Mouse (Mus musculus): ENCODE data around the gene Col6a5. TPM values are rescaled to one million over a fixed set of nuclear protein-coding genes. Genes with fewer than 3 reads are reported as not detected.

Col6a5 gene
- total and polyA plus RNA-seq, 3 experiments, result under 0.01 TPM; not detected in 2

DNA sequence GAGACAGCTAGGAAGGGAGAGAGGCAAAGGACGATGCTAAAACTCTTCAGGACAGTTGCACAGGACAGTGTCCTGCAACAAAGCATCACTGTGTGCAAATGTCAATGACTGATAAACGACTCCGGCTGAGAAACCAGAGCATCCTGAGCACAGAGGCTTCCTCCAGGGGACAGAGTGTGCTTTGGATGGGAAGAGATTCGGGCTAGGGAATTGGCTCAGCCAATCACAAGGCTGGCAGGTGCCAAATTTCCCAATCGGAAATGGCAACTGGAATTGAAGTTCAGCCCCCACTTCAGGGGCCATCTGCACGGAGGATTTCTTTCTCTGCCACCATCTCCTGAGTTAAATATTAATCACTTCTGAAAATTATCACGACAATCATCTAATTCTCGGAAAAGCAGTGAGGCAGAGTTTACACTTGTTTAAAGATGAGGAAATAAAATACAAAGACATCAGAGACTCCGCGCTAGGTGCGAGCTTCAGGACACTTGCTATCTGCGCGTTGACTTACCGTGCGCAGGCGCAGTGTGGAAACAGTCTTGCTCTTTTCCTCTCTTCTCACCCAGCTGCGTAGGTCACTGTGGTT is 151.4 kb downstream of the Col6a5 start:
- no peaks in the 10 kb centered on the region for H3K36me3 ChIP-seq (replicated peaks in 1 of 2; ENCODE audit: control insufficient read depth in 1 of 2, insufficient read depth in 1 of 2, low read length in 1 of 2)
- no peak overlapping the region for H3K9ac ChIP-seq (ENCODE audit: insufficient read depth, low read depth)
- H3K27ac ChIP-seq (ENCODE audit: insufficient read depth, low read depth), result no peak overlapping the region
- no peaks in the 10 kb centered on the region for H3K4me1 ChIP-seq (ENCODE audit: control insufficient read depth in 1 of 2, insufficient read depth in 2 of 2)
- dilution Hi-C loops (cut with MboI; ENCODE audit: extremely low pct_ligation_motif_present, extremely low pct_unique_long_range_greater_than_20kb, low sequenced_read_pairs), result no loop called here
- peaks cover 20% of the 10 kb centered on the region for H3K27me3 ChIP-seq (replicated peaks)
- H3K79me2 ChIP-seq (replicated peaks; ENCODE audit: control insufficient read depth, extremely low read depth, insufficient read depth, poor library complexity, severe bottlenecking), result no peaks in the 10 kb centered on the region
- in situ Hi-C loops (cut with MboI; ENCODE audit: low pct_ligation_motif_present, low pct_unique_long_range_greater_than_20kb, low sequenced_read_pairs), result no loop called here
- H3K9me3 ChIP-seq (replicated peaks; ENCODE audit: low read length), result no peaks in the 10 kb centered on the region
- TF ChIP-seq MAFK (IDR thresholded peaks at IDR 0.05; ENCODE audit: insufficient replicate concordance, low read length) (no peak), GABPA (IDR thresholded peaks at IDR 0.05; ENCODE audit: insufficient replicate concordance, low read depth, low read length) (no peak), SIN3A (IDR thresholded peaks at IDR 0.05; ENCODE audit: low read length) (no peak), MAZ (IDR thresholded peaks at IDR 0.05; ENCODE audit: low read depth, low read length) (no peak), MEF2A (IDR thresholded peaks at IDR 0.05; ENCODE audit: borderline replicate concordance, low read depth, low read length) (no peak), UBTF (IDR thresholded peaks at IDR 0.05; ENCODE audit: low read depth, low read length) (no peak), EP300 (IDR thresholded peaks at IDR 0.05; ENCODE audit: low read length) (no peak), CTCF (conservative IDR thresholded peaks at IDR 0.05 in 1 of 2, IDR thresholded peaks at IDR 0.05 in 1 of 2; ENCODE audit: low read depth in 2 of 2, low read length in 2 of 2) (no peak), ETS1 (conservative IDR thresholded peaks at IDR 0.05; ENCODE audit: low read depth, low read length) (no peak), ZMIZ1 (IDR thresholded peaks at IDR 0.05; ENCODE audit: low read depth, low read length) (no peak), JUND (conservative IDR thresholded peaks at IDR 0.05; ENCODE audit: low read depth, low read length) (no peak), RAD21 (IDR thresholded peaks at IDR 0.05; ENCODE audit: low read depth, low read length) (no peak), MXI1 (IDR thresholded peaks at IDR 0.05; ENCODE audit: low read depth, low read length) (no peak), USF1 (IDR thresholded peaks at IDR 0.05; ENCODE audit: low read depth, low read length) (no peak), ZC3H11A (IDR thresholded peaks at IDR 0.05; ENCODE audit: low read depth, low read length) (no peak), HCFC1 (IDR thresholded peaks at IDR 0.05; ENCODE audit: low read depth, low read length) (no peak), IRF4 (IDR thresholded peaks at IDR 0.05; ENCODE audit: low read depth, low read length) (no peak)
- no peak overlapping the region for H3K4me3 ChIP-seq (replicated peaks in 1 of 3; ENCODE audit: low read depth in 2 of 3, low read length in 2 of 3, poor library complexity in 1 of 3)
- no peak overlapping the region for H3K4me2 ChIP-seq (ENCODE audit: insufficient read depth, low read depth, poor library complexity, severe bottlenecking)
- no peak for DNase-seq (ENCODE audit: extremely low read depth)

Other genes starting within 250 kb of the Col6a5 start
- not detected in 2 replicates for gene Col6a6, start 132.5 kb downstream of the Col6a5 start, total RNA-seq (2012; rRNA removed)
- gene Col6a6, start 132.5 kb downstream of the Col6a5 start, total RNA-seq (2014; rRNA removed), result not detected in 2 replicates
- gene Col6a6, start 132.5 kb downstream of the Col6a5 start, polyA plus RNA-seq (2012; ENCODE audit: insufficient read length, low read depth), result not detected in 2 replicates
- gene Col6a4, start 136.1 kb upstream of the Col6a5 start, total RNA-seq (2012; rRNA removed), result 0.29 and 0.47 TPM in 2 replicates
- 0.08 and 0.16 TPM in 2 replicates for gene Col6a4, start 136.1 kb upstream of the Col6a5 start, total RNA-seq (2014; rRNA removed)
- gene Col6a4, start 136.1 kb upstream of the Col6a5 start, polyA plus RNA-seq (2012; ENCODE audit: insufficient read length, low read depth), result 0.48 and 0.74 TPM in 2 replicates
- gene Glyctk, start 197.5 kb upstream of the Col6a5 start, total RNA-seq (2012; rRNA removed), result 3.0 and 3.4 TPM in 2 replicates
- 2.1 and 3.0 TPM in 2 replicates for gene Glyctk, start 197.5 kb upstream of the Col6a5 start, total RNA-seq (2014; rRNA removed)
- gene Glyctk, start 197.5 kb upstream of the Col6a5 start, polyA plus RNA-seq (2012; ENCODE audit: insufficient read length, low read depth), result 2.8 and 3.1 TPM in 2 replicates
- gene Wdr82, start 210.3 kb upstream of the Col6a5 start, total RNA-seq (2012; rRNA removed), result 70.4 and 90.7 TPM in 2 replicates
- gene Wdr82, start 210.3 kb upstream of the Col6a5 start, total RNA-seq (2014; rRNA removed), result 117 and 131 TPM in 2 replicates
- gene Wdr82, start 210.3 kb upstream of the Col6a5 start, polyA plus RNA-seq (2012; ENCODE audit: insufficient read length, low read depth), result 93.6 and 100 TPM in 2 replicates
- gene Ppm1m, start 239.1 kb upstream of the Col6a5 start, total RNA-seq (2012; rRNA removed), result 86.0 and 103 TPM in 2 replicates
- 54.7 and 60.1 TPM in 2 replicates for gene Ppm1m, start 239.1 kb upstream of the Col6a5 start, total RNA-seq (2014; rRNA removed)
- gene Ppm1m, start 239.1 kb upstream of the Col6a5 start, polyA plus RNA-seq (2012; ENCODE audit: insufficient read length, low read depth), result 99.8 and 111 TPM in 2 replicates
- 120 and 156 TPM in 2 replicates for gene Twf2, start 242.5 kb upstream of the Col6a5 start, total RNA-seq (2012; rRNA removed)
- 177 and 186 TPM in 2 replicates for gene Twf2, start 242.5 kb upstream of the Col6a5 start, total RNA-seq (2014; rRNA removed)
- gene Twf2, start 242.5 kb upstream of the Col6a5 start, polyA plus RNA-seq (2012; ENCODE audit: insufficient read length, low read depth), result 129 and 131 TPM in 2 replicates

Data from CH12.LX (cell line).